Mouse (Mus musculus) hindbrain, embryonic 16.5 days (tissue): ENCODE data around the gene Gm10663. TPM values are rescaled to one million over a fixed set of nuclear protein-coding genes. Genes with fewer than 3 reads are reported as not detected.

Source experiments
- microRNA-seq: library from miRNA; unstranded; fragments of <30 nt; microRNA quantifications from one replicate; pipeline ENCODE4, GENCODE M21; 2017
- polyA plus RNA-seq: library from polyadenylated mRNA; unstranded; fragments of >200 nt; fragmentation: Nextera tagmentation; extraction: Ambion mirVana; gene quantifications from 2 replicates; pipeline ENCODE4 v1.2.1, GENCODE M21; 2015

Gene Gm10663
- polyA plus RNA-seq, 1 experiment from 2014 or later = not detected

Small RNAs within 50 kb of the gene (microRNA-seq; reads per million reads assigned to microRNA genes)
- gene Gm24333 = not detected

Other genes starting within 250 kb of the Gm10663 start
- 16.3 and 18.3 TPM in 2 replicates for gene Klhl2, start 225.0 kb upstream of the Gm10663 start, polyA plus RNA-seq
- 34.9 and 39.8 TPM in 2 replicates for gene Tmem192, start 127.8 kb upstream of the Gm10663 start, polyA plus RNA-seq
- gene Trim75, start 87.2 kb upstream of the Gm10663 start, polyA plus RNA-seq = 0.05 TPM in 1 of 2 replicates, not detected in the other
- gene Trim61, start 56.5 kb upstream of the Gm10663 start, polyA plus RNA-seq = 0.10 TPM in 1 of 2 replicates, not detected in the other
- not detected in 2 replicates for gene Trim60, start 56.4 kb upstream of the Gm10663 start, polyA plus RNA-seq
- gene Apela, start 37.7 kb upstream of the Gm10663 start, polyA plus RNA-seq = 0.74 and 1.2 TPM in 2 replicates
- gene BC030870, start 54.5 kb downstream of the Gm10663 start, polyA plus RNA-seq = not detected in 2 replicates